Mouse (Mus musculus): ENCODE measurements around the gene Dlgap4.

GRCm38 (mm10) chr2:156779036-156779435 lies 165.5 kb downstream of the Dlgap4 start:
- TF ChIP-seq POLR2A (IDR thresholded peaks at IDR 0.05; ENCODE audit: insufficient read depth, low read depth, low read length) (no peak), CTCF (IDR thresholded peaks at IDR 0.05) (no peak)
